Mouse (Mus musculus) neutrophil, adult 5-6 weeks (primary cell): ENCODE measurements around the gene Naip6. TPM values are rescaled to one million over a fixed set of nuclear protein-coding genes. Genes with fewer than 3 reads are reported as not detected.

Source experiments
- total RNA-seq: library from RNA; stranded (forward); fragments of 200-1000 nt; gene quantifications from 2 replicates; pipeline ENCODE4 v1.2.3, GENCODE M21; 2017

Gene Naip6
- total RNA-seq, 1 experiment from 2014 or later, result 7.9 TPM

Other genes with a start within 250 kb of the Naip6 start
- 87.9 TPM in 2 replicates for gene Bdp1, start 213.6 kb downstream of the Naip6 start, total RNA-seq
- gene Serf1, start 209.7 kb downstream of the Naip6 start, total RNA-seq, result 3.5 and 3.6 TPM in 2 replicates
- 31.8 and 40.7 TPM in 2 replicates for gene Smn1, start 192.8 kb downstream of the Naip6 start, total RNA-seq
- gene Naip2, start 115.6 kb downstream of the Naip6 start, total RNA-seq, result 21.1 and 25.6 TPM in 2 replicates
- gene Naip5, start 71.4 kb downstream of the Naip6 start, total RNA-seq, result 12.5 and 15.1 TPM in 2 replicates
- 1.1 and 1.7 TPM in 2 replicates for gene Naip1, start 135.2 kb upstream of the Naip6 start, total RNA-seq
- gene Gtf2h2, start 174.9 kb upstream of the Naip6 start, total RNA-seq, result 64.0 and 70.1 TPM in 2 replicates
- gene Ocln, start 235.0 kb upstream of the Naip6 start, total RNA-seq, result 0.47 TPM in 1 of 2 replicates, not detected in the other